Mouse (Mus musculus) liver, embryonic 16.5 days (tissue): ENCODE results near the gene Cpm. TPM values are rescaled to one million over a fixed set of nuclear protein-coding genes. Genes with fewer than 3 reads are reported as not detected.

Experiments
- ATAC-seq: fragments of 200-750 bp; cut with Nextera tagmentation; 2 replicates; pipeline ENCODE4 v1.8.0; 2017; ENCODE audit warnings: low read depth, mild to moderate bottlenecking, moderate number of reproducible peaks, moderate library complexity
- H3K27ac ChIP-seq: fragments of 300-500 bp; sonication (generic); 2 replicates; pipeline ENCODE4 v1.5.1; 2014; ENCODE audit warnings: mild to moderate bottlenecking, low read length
- H3K27me3 ChIP-seq: fragments of 300-500 bp; sonication (generic); 2 replicates; pipeline ENCODE4 v1.6.1; 2014; ENCODE audit warnings: low read depth, low read length, mixed read lengths; ENCODE audit not compliant: control insufficient read depth, insufficient read depth
- H3K36me3 ChIP-seq: fragments of 300-500 bp; sonication (generic); 2 replicates; pipeline ENCODE4 v1.6.1; 2014; ENCODE audit warnings: mild to moderate bottlenecking; ENCODE audit not compliant: control insufficient read depth, insufficient read depth
- H3K4me1 ChIP-seq: fragments of 300-500 bp; sonication (generic); 2 replicates; pipeline ENCODE4 v1.6.1; 2014; ENCODE audit warnings: low read depth, low read length, mixed read lengths; ENCODE audit not compliant: control insufficient read depth
- H3K4me2 ChIP-seq: fragments of 300-500 bp; sonication (generic); 2 replicates; pipeline ENCODE4 v1.6.1; 2014; ENCODE audit warnings: low read depth, low read length, mixed read lengths
- H3K4me3 ChIP-seq: fragments of 300-500 bp; sonication (generic); 2 replicates; pipeline ENCODE4 v1.5.1; 2014; ENCODE audit warnings: low read depth, mild to moderate bottlenecking, low read length
- H3K9ac ChIP-seq: fragments of 300-500 bp; sonication (generic); 2 replicates; pipeline ENCODE4 v1.6.1; 2014; ENCODE audit warnings: low read depth, low read length
- H3K9me3 ChIP-seq: fragments of 300-500 bp; sonication (generic); replicated peaks from 2 replicates; pipeline ENCODE4 v1.6.1; 2016; ENCODE audit warnings: low read length; ENCODE audit not compliant: control insufficient read depth
- WGBS: fragments of 180-500 bp; shearing (Covaris S2); extraction: QIAGEN DNeasy Blood & Tissue Kit; methylation state at CpG from one replicate; pipeline ENCODE4 v1.1.7; 2014; ENCODE audit not compliant: insufficient replicate concordance; 5-methylcytosine and 5-hydroxymethylcytosine counted together
- polyA plus RNA-seq: library from polyadenylated mRNA; unstranded; fragments of >200 nt; fragmentation: Nextera tagmentation; extraction: Ambion mirVana; gene quantifications from 2 replicates; pipeline ENCODE4 v1.2.1, GENCODE M21; 2015

Gene Cpm
- polyA plus RNA-seq, 1 experiment from 2014 or later, result 61.6 TPM

DNA sequence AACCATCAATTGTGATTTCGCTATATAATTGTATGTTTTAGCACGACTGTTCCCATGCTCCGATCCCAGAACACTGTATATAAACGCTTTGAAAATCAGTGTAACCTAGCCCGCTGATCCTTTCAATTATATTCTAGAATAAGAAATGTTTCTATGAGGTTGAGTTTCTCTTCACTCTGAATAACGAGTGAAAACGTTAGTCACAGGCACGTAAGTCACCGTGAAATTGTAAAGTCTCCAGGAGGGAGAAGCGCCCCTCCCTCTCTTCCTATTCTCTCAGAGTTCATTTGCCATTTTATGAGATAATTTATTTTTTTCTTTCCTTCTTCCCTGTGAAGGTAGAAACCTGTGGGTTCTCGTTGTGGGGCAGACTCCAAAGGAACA is 30.1 kb downstream of the Cpm start:
- H3K27me3 ChIP-seq, result no peaks in the 10 kb centered on the region
- no peak overlapping the region for H3K4me3 ChIP-seq
- H3K36me3 ChIP-seq, result no peaks in the 10 kb centered on the region
- H3K4me1 ChIP-seq, result no peaks in the 10 kb centered on the region
- ATAC-seq, result no peak
- WGBS, result 68% methylated on average over 11 of the region's 11 CpGs
- no peak overlapping the region for H3K9ac ChIP-seq
- no peak overlapping the region for H3K27ac ChIP-seq
- H3K9me3 ChIP-seq, result no peaks in the 10 kb centered on the region
- no peak overlapping the region for H3K4me2 ChIP-seq

DNA sequence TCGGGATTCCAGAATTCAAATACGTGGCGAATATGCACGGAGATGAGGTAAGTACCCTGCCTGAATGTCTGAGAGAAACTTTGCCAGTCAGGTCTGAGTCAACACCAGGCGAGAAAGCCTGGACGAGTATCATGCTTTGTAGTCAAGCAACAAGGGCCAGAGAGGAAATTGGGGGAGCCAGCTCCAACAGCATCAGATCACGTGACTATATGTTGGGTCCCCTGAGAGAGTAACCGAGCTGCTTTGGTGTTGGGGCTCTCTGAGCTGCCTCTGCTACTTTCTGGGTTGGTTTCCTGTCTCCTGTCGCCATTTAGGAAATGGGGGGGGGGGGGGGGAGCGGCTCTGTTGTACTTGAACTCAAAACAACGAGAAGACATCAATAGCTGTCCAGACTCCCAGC is 30.5 kb downstream of the Cpm start:
- Histone ChIP-seq H3K4me2 (no peak overlapping the region), H3K4me3 (no peak overlapping the region), H3K27me3 (no peaks in the 10 kb centered on the region), H3K9me3 (no peaks in the 10 kb centered on the region), H3K27ac (no peak overlapping the region), H3K36me3 (no peaks in the 10 kb centered on the region), H3K4me1 (no peaks in the 10 kb centered on the region; the same call in 1 of the 2 replicates), H3K9ac (no peak overlapping the region)
- ATAC-seq, result no peak
- 41% methylated on average over 11 of the region's 11 CpGs for WGBS

DNA sequence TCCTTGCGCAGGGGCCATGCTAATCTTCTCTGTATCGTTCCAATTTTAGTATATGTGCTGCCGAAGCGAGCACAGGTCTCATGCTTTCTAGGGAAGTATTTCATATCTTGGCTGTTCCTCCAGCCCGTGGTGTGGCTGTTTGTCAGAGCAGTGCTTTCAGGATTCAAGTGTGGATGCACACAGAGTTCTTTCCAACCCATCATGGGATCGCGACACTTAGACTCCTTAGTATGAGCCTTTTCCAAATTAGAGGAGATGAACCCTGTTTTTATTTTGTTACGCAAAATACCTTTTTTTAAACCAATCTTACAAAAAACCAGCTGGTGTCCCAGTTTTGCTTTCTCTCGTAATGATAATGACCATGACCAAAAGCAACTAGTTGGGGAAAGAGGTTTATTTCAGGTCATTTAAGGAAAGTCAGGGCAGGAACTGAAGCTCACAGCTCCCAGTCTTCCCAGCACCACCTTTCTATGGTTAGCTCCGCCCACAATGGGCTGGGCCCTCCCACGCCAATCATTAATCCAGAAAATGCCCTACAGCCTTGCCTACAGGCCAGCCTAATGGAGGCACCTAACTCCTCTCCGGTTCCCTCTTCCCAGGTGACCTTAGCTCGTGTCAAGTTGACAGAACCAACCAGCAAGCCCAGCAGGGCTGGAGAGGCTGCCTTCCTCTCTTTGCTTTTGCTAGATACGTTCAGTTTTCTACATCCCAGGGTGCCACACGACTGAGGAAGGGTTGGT is 33.2 kb downstream of the Cpm start:
- Histone ChIP-seq H3K4me3 (no peak overlapping the region), H3K9me3 (no peaks in the 10 kb centered on the region), H3K4me2 (no peak overlapping the region), H3K27ac (0 out of 2 replicates have a peak overlapping the region, but pooled peaks have one; percentile 37), H3K9ac (no peak overlapping the region), H3K27me3 (no peaks in the 10 kb centered on the region), H3K36me3 (no peaks in the 10 kb centered on the region), H3K4me1 (no peaks in the 10 kb centered on the region; the same call in 1 of the 2 replicates)
- ATAC-seq, result peak; percentile 74
- 60% methylated on average over 15 of the region's 15 CpGs for WGBS

- Histone ChIP-seq H3K27ac (0 out of 2 replicates have a peak overlapping the region, but pooled peaks have one; percentile 37), H3K36me3 (no peaks in the 10 kb centered on the region), H3K4me1 (no peaks in the 10 kb centered on the region; the same call in 1 of the 2 replicates), H3K9me3 (no peaks in the 10 kb centered on the region), H3K4me3 (no peak overlapping the region), H3K9ac (no peak overlapping the region), H3K27me3 (no peaks in the 10 kb centered on the region), H3K4me2 (no peak overlapping the region)
- peak; percentile 56; the same call in 1 of the 2 replicates for ATAC-seq
- WGBS, result 55% methylated on average over 14 of the region's 14 CpGs
Observed at GRCm38 (mm10) chr10:117663056-117663864, 34.0 kb downstream of the Cpm start.

- Histone ChIP-seq H3K4me3 (no peak overlapping the region), H3K27me3 (no peaks in the 10 kb centered on the region), H3K4me2 (peak overlapping the region; percentile 12; the same call in 1 of the 2 replicates), H3K27ac (peak overlapping the region; percentile 34; the same call in 1 of the 2 replicates), H3K36me3 (no peaks in the 10 kb centered on the region), H3K9me3 (no peaks in the 10 kb centered on the region), H3K9ac (no peak overlapping the region), H3K4me1 (no peaks in the 10 kb centered on the region; the same call in 1 of the 2 replicates)
- 35% methylated on average over 9 of the region's 9 CpGs for WGBS
- ATAC-seq, result peak; percentile 73
Observed at GRCm38 (mm10) chr10:117663865-117664200, 34.5 kb downstream of the Cpm start.

DNA sequence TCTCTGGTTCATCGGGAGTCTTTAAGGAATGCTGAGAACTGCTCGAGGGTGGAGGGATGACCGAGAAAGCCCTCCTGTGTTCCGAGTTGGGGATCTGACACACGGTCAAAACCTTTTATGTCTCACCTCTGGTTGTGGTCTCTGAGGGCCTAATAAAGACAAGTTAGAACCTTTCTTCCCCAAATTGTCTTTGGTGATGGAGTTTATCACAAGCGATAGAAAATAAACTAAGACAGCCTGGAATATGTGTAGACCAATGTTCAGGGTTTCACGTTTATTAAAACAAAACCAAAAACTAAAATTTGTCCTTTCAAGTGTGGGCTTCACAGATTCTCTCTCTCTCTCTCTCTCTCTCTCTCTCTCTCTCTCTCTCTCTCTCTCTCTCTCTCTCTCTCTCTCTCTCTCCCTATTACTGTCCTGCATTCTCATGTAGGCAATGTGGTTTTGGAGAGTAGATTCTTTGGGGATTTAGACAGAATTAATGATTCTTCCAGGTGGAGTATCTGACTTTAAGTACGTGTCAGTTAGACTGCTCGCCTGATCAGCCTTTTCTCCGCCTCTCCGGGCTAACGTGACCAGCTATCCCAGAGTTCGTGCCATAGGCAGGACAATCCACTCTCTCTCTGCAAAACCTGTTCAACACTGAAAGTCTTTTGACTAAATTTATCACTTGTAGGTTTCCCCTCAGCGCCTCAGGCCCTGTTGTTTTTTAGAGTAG is 35.1 kb downstream of the Cpm start:
- no peak for ATAC-seq
- 52% methylated on average over 14 of the region's 14 CpGs for WGBS
- H3K9me3 ChIP-seq, result no peaks in the 10 kb centered on the region
- H3K36me3 ChIP-seq, result no peaks in the 10 kb centered on the region
- no peaks in the 10 kb centered on the region; the same call in 1 of the 2 replicates for H3K4me1 ChIP-seq
- H3K4me3 ChIP-seq, result no peak overlapping the region
- no peaks in the 10 kb centered on the region for H3K27me3 ChIP-seq
- H3K27ac ChIP-seq, result peak overlapping the region; percentile 34
- H3K4me2 ChIP-seq, result peak overlapping the region; percentile 12; the same call in 1 of the 2 replicates
- H3K9ac ChIP-seq, result no peak overlapping the region

DNA sequence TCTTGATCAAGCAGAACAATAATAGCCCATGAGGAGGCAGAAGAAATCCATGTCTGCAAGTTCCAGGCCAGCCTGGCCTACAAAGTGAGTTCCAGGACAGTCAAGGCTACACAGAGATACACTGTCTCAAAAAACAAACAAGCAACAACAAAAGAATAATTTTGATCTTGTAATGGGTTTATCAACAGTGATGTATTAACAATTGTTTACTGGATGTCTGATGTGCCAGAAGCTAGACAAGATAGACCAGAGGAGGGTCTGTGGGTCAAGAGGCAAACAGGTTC is 35.6 kb downstream of the Cpm start:
- no peaks in the 10 kb centered on the region for H3K27me3 ChIP-seq
- no peak overlapping the region for H3K4me3 ChIP-seq
- no peaks in the 10 kb centered on the region; the same call in 1 of the 2 replicates for H3K4me1 ChIP-seq
- no peaks in the 10 kb centered on the region for H3K36me3 ChIP-seq
- no peak overlapping the region for H3K9ac ChIP-seq
- no peak for ATAC-seq
- peak overlapping the region; percentile 19; the same call in 1 of the 2 replicates for H3K27ac ChIP-seq
- no peaks in the 10 kb centered on the region for H3K9me3 ChIP-seq
- no peak overlapping the region for H3K4me2 ChIP-seq

GRCm38 (mm10) chr10:117665376-117666275 is 36.3 kb downstream of the Cpm start:
- Histone ChIP-seq H3K4me3 (no peak overlapping the region), H3K9ac (no peak overlapping the region), H3K9me3 (no peaks in the 10 kb centered on the region), H3K4me2 (no peak overlapping the region), H3K4me1 (no peaks in the 10 kb centered on the region; the same call in 1 of the 2 replicates), H3K27me3 (no peaks in the 10 kb centered on the region), H3K36me3 (no peaks in the 10 kb centered on the region), H3K27ac (no peak overlapping the region)
- WGBS, result 53% methylated on average over 9 of the region's 9 CpGs
- ATAC-seq, result no peak
